Mouse (Mus musculus) brain, adult 2 months (tissue): ENCODE data around the gene F8a.
"Not testable (repeated sequence)": the region's sequence is repeated elsewhere in the genome, so short reads cannot be mapped to it uniquely, and the experiment has no call there.

Source experiments
- DNase-seq: peaks from one replicate; pipeline ENCODE4 v3.0.0; 2011; ENCODE audit warnings: low read depth, low spot score

Gene F8a

GRCm38 (mm10) chrX:73227914-73228605, at the start of gene F8a:
TSS of gene F8a (plus strand) at chrX:73228291.
- DNase-seq = peak; percentile 94

GRCm38 (mm10) chrX:73191934-73192333, 36.2 kb upstream of the F8a start, which contains the start of gene Xlr3b:
TSS of gene Xlr3b (plus strand) at chrX:73192207.
- peak; percentile 27 for DNase-seq

GRCm38 (mm10) chrX:73213819-73214564, 14.1 kb upstream of the F8a start, which contains the start of gene Xlr4b:
TSS of gene Xlr4b (plus strand) at chrX:73214333.
- DNase-seq = not testable (repeated sequence)

- no peak for DNase-seq
Measured at GRCm38 (mm10) chrX:73225365-73225764, 2.7 kb upstream of the F8a start.

GRCm38 (mm10) chrX:73228606-73229214, 619 bp downstream of the F8a start:
- DNase-seq = peak; percentile 70

- no peak for DNase-seq
Measured at GRCm38 (mm10) chrX:73229288-73229687, 1.2 kb downstream of the F8a start.

- DNase-seq = not testable (repeated sequence)
Measured at GRCm38 (mm10) chrX:73242821-73243325, 14.8 kb downstream of the F8a start, which contains the start of gene Xlr4c. TSS of gene Xlr4c (minus strand) at chrX:73243130.

GRCm38 (mm10) chrX:73262428-73262827, 34.3 kb downstream of the F8a start:
- peak; percentile 36 for DNase-seq

- DNase-seq = not testable (repeated sequence)
Measured at GRCm38 (mm10) chrX:73265270-73265669, 37.2 kb downstream of the F8a start, which contains the start of gene Xlr3c. TSS of gene Xlr3c (minus strand) at chrX:73265390.
